Mouse (Mus musculus) cerebellum, adult (tissue): Measurements from ENCODE around the gene Usp31.

Experiments used
- ATAC-seq: cut with Nextera tagmentation; 2 replicates; pipeline ENCODE4 v1.9.2; 2017; ENCODE audit warnings: mild to moderate bottlenecking, moderate library complexity, mixed read lengths; ENCODE audit not compliant: insufficient number of reproducible peaks, low FRiP score, low TSS enrichment

The Usp31 gene

GRCm38 (mm10) chr7:121677105-121677753 lies 29.8 kb downstream of the Usp31 start:
- ATAC-seq, result 0 out of 2 replicates have a peak, but pooled peaks have one; percentile 40

GRCm38 (mm10) chr7:121660705-121661104 lies 46.3 kb downstream of the Usp31 start:
- no peak for ATAC-seq

GRCm38 (mm10) chr7:121658866-121659265 lies 48.2 kb downstream of the Usp31 start:
- no peak for ATAC-seq

- no peak for ATAC-seq
These were observed 52.4 kb downstream of the Usp31 start for GRCm38 (mm10) chr7:121654675-121655074.

GRCm38 (mm10) chr7:121652629-121653028 lies 54.4 kb downstream of the Usp31 start:
- ATAC-seq, result no peak

GRCm38 (mm10) chr7:121650724-121651123 lies 56.3 kb downstream of the Usp31 start:
- no peak for ATAC-seq

- no peak for ATAC-seq
These were observed 65.9 kb downstream of the Usp31 start for GRCm38 (mm10) chr7:121640998-121641762.

- no peak for ATAC-seq
These were observed 70.3 kb downstream of the Usp31 start for GRCm38 (mm10) chr7:121636732-121637131.

GRCm38 (mm10) chr7:121634236-121634635 lies 72.8 kb downstream of the Usp31 start:
- ATAC-seq, result no peak

GRCm38 (mm10) chr7:121622835-121623420 lies 84.1 kb downstream of the Usp31 start:
- ATAC-seq, result no peak

GRCm38 (mm10) chr7:121622433-121622832 lies 84.6 kb downstream of the Usp31 start:
- no peak for ATAC-seq

- ATAC-seq, result no peak
These were observed 105.4 kb downstream of the Usp31 start for GRCm38 (mm10) chr7:121601697-121602096.

GRCm38 (mm10) chr7:121596401-121596800 lies 110.7 kb downstream of the Usp31 start:
- no peak for ATAC-seq

- ATAC-seq, result no peak
These were observed 111.6 kb downstream of the Usp31 start for GRCm38 (mm10) chr7:121595496-121595895.

- ATAC-seq, result no peak
These were observed 112.0 kb downstream of the Usp31 start for GRCm38 (mm10) chr7:121595085-121595484.

GRCm38 (mm10) chr7:121594623-121595022 lies 112.4 kb downstream of the Usp31 start:
- no peak for ATAC-seq
